Mouse (Mus musculus) limb, embryonic 13.5 days (tissue): Measurements from ENCODE around the gene Mgp. TPM values are rescaled to one million over a fixed set of nuclear protein-coding genes. Genes with fewer than 3 reads are reported as not detected.
"Not testable (repeated sequence)": the region's sequence is repeated elsewhere in the genome, so short reads cannot be mapped to it uniquely, and the experiment has no call there.

Experiments
- ATAC-seq: fragments of 200-750 bp; cut with Nextera tagmentation; 2 replicates; pipeline ENCODE4 v1.8.0; 2017; ENCODE audit warnings: low read depth, moderate number of reproducible peaks, moderate TSS enrichment; ENCODE audit not compliant: low FRiP score
- H3K27ac ChIP-seq: fragments of 300-500 bp; sonication (generic); 2 replicates; pipeline ENCODE4 v1.5.1; 2015; ENCODE audit warnings: inconsistent platforms, mild to moderate bottlenecking, moderate library complexity
- H3K27me3 ChIP-seq: fragments of 300-500 bp; sonication (generic); 2 replicates; pipeline ENCODE4 v1.6.1; 2015; ENCODE audit warnings: mild to moderate bottlenecking, inconsistent platforms
- H3K36me3 ChIP-seq: fragments of 300-500 bp; sonication (generic); 2 replicates; pipeline ENCODE4 v1.6.1; 2015; ENCODE audit warnings: inconsistent platforms, mild to moderate bottlenecking, moderate library complexity
- H3K4me1 ChIP-seq: fragments of 300-500 bp; sonication (generic); 2 replicates; pipeline ENCODE4 v1.6.1; 2015; ENCODE audit warnings: inconsistent platforms
- H3K4me2 ChIP-seq: fragments of 300-500 bp; sonication (generic); replicated peaks from 2 replicates; pipeline ENCODE4 v1.6.1; 2015; ENCODE audit warnings: inconsistent platforms, mild to moderate bottlenecking, moderate library complexity
- H3K4me3 ChIP-seq: fragments of 300-500 bp; sonication (generic); 2 replicates; pipeline ENCODE4 v1.5.1; 2015; ENCODE audit warnings: moderate library complexity, mild to moderate bottlenecking, inconsistent platforms
- H3K9ac ChIP-seq: fragments of 300-500 bp; sonication (generic); 2 replicates; pipeline ENCODE4 v1.6.1; 2015; ENCODE audit warnings: mild to moderate bottlenecking, inconsistent platforms
- H3K9me3 ChIP-seq: fragments of 300-500 bp; sonication (generic); 2 replicates; pipeline ENCODE4 v1.6.1; 2016; ENCODE audit warnings: inconsistent platforms
- WGBS: fragments of 180-500 bp; shearing (Covaris S2); methylation state at CpG from one replicate; pipeline ENCODE4 v1.1.7; 2015; 5-methylcytosine and 5-hydroxymethylcytosine counted together
- polyA plus RNA-seq: library from polyadenylated mRNA; unstranded; fragments of >200 nt; fragmentation: Nextera tagmentation; extraction: Ambion mirVana; gene quantifications from 2 replicates; pipeline ENCODE4 v1.2.1, GENCODE M21; 2015

Gene Mgp
- polyA plus RNA-seq, 1 experiment from 2014 or later: 183 TPM

DNA sequence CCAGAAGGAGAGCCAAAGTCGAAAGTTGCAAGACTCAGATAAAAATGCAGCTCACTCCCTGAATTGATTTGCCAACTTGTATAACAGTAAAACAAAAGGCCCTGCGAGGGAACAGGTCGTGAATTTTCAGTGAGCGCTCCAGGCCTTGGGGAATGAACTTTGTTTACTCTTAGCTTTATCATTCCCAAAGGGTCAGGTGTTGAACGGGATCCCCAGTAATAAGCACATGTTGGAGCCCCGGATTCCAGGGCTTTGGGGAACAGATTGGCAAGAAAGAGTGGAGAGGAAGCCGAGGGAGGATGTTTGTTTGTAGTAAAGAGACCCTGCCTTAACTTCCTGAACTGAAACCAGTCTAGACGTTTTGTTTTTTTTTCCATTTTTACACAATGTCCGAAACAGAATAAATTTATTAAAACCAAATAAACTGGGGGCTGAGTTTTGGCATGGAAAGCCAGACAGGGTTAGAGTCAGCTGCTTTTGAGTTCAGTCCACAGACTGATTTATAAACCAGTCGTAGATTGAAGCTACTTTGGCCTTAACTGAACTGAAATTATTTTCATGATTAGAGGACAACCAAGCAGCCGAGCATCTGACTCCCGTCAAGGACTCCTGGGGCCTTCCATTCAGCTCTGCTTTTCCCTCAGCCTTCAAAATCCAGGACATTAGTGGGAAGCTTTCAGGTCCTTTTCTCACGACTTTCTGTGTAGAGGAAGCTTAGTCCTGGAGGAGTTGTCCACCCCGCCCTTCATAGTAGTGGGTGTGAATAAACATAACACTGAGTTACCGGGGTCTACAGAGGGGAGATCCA, 19.1 kb upstream of the Mgp start:
- Histone ChIP-seq H3K27me3 (no peaks in the 10 kb centered on the region), H3K9me3 (no peaks in the 10 kb centered on the region), H3K27ac (peak overlapping the region; percentile 53; the same call in 1 of the 2 replicates), H3K4me1 (peaks cover 28% of the 10 kb centered on the region), H3K36me3 (no peaks in the 10 kb centered on the region), H3K4me3 (no peak overlapping the region), H3K9ac (no peak overlapping the region), H3K4me2 (no peak overlapping the region)
- ATAC-seq: no peak
- 44% methylated on average over 15 of the region's 15 CpGs for WGBS

GRCm38 (mm10) chr6:136892002-136892401, 16.4 kb upstream of the Mgp start:
- 82% methylated on average over 2 of the region's 2 CpGs for WGBS
- H3K4me1 ChIP-seq: peaks cover 27% of the 10 kb centered on the region
- no peak overlapping the region for H3K4me2 ChIP-seq
- H3K27ac ChIP-seq: no peak overlapping the region
- H3K9me3 ChIP-seq: no peaks in the 10 kb centered on the region
- no peaks in the 10 kb centered on the region for H3K27me3 ChIP-seq
- no peak overlapping the region for H3K9ac ChIP-seq
- no peaks in the 10 kb centered on the region for H3K36me3 ChIP-seq
- no peak overlapping the region for H3K4me3 ChIP-seq
- ATAC-seq: no peak

DNA sequence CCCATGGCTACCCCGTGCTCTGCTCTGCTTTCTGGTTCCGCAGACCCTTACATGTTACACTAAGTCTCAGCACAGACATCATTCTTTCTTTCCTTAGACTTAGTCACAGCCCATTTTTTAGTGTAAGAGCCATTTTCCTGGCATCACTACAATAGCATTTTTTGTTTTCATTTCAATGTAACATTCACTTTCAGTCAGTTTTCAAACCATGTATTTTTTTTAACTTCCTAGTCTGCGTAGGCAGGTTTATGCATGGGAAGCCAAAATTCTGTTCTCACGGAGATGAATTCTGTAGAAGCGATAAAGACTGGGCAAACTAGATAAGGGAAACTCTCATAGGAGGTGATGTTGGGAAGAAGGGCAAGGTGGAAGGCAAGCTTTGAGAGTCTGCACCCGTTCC, 13.9 kb upstream of the Mgp start:
- Histone ChIP-seq H3K36me3 (no peaks in the 10 kb centered on the region), H3K4me1 (peaks cover 18% of the 10 kb centered on the region), H3K9ac (no peak overlapping the region), H3K4me3 (no peak overlapping the region), H3K4me2 (no peak overlapping the region), H3K27ac (no peak overlapping the region), H3K27me3 (no peaks in the 10 kb centered on the region), H3K9me3 (no peaks in the 10 kb centered on the region)
- 91% methylated on average over 6 of the region's 6 CpGs for WGBS
- ATAC-seq: no peak

DNA sequence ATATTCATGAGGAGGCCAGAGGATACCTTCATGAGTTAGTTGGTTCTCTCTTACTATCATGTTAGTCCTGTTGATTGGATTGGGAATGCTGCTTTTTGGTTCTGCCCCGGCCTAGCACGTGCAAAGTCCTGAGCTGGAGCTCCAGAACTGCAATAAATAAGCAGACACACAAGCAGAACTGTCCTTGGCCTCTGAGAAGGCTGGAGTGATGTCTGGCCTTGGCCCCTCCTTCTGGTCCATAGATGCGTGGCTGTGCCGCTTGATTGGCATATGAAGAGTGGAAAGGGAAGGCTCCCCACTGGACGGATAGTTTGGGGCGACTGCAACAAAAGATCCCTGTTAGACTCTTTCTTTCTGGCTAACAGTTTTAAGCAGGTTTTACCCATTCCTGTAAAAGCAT, 13.4 kb upstream of the Mgp start:
- ATAC-seq: no peak
- Histone ChIP-seq H3K27me3 (no peaks in the 10 kb centered on the region), H3K27ac (no peak overlapping the region), H3K9ac (no peak overlapping the region), H3K36me3 (no peaks in the 10 kb centered on the region), H3K4me1 (peaks cover 14% of the 10 kb centered on the region), H3K9me3 (no peaks in the 10 kb centered on the region), H3K4me3 (no peak overlapping the region), H3K4me2 (no peak overlapping the region)
- WGBS: 90% methylated on average over 6 of the region's 6 CpGs

DNA sequence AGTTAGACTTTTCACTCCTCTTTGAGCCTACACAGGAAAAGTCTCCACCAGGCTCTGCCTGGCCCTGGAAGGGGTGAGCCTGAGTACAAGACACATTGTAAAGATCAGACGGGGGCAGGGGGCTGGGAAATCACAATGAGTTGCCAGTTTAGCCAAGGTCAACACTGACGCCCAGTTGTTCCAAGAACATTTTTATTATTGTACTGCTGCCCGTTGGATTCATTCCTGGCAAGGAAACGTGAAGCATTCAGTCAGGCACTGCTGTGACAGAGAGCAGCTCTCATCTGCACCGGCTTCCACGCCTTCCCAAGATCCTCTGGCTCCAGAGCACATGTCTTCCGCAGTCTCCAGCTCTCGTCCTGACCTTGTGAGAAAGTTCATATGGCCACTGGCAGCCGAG, 12.2 kb upstream of the Mgp start:
- H3K4me2 ChIP-seq: no peak overlapping the region
- ATAC-seq: no peak
- H3K36me3 ChIP-seq: no peaks in the 10 kb centered on the region
- H3K4me3 ChIP-seq: no peak overlapping the region
- H3K27ac ChIP-seq: no peak overlapping the region
- 59% methylated on average over 9 of the region's 9 CpGs for WGBS
- H3K4me1 ChIP-seq: peaks cover 12% of the 10 kb centered on the region; the same call in 1 of the 2 replicates
- no peaks in the 10 kb centered on the region for H3K27me3 ChIP-seq
- no peak overlapping the region for H3K9ac ChIP-seq
- H3K9me3 ChIP-seq: no peaks in the 10 kb centered on the region

GRCm38 (mm10) chr6:136884766-136885165, 9.1 kb upstream of the Mgp start:
- not testable (repeated sequence) for H3K36me3 ChIP-seq, H3K27me3 ChIP-seq, H3K4me2 ChIP-seq, H3K27ac ChIP-seq, H3K9ac ChIP-seq, H3K9me3 ChIP-seq, ATAC-seq, H3K4me3 ChIP-seq
- H3K4me1 ChIP-seq: peaks cover 26% of the 10 kb centered on the region
- WGBS: 52% methylated on average over 1 of the region's 1 CpGs

DNA sequence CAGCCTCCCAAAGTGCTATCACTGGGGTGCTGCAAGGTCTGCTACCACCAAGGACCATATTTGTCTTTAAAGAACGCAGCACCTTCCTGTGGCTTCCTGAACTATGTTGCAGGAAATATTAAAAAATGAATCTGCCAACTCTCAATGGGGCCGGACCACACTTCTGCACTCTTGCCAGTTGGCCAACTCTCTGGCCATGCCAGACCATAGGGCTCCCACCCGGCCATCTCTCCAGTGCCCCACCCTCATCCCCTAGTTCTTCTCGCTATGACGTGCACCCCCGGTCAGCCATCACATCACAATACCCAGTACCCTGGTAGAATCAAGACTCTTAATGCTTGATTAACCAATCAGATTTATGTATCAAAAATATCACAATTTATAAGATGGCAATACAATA, 8.3 kb upstream of the Mgp start:
- peaks cover 26% of the 10 kb centered on the region for H3K4me1 ChIP-seq
- H3K9me3 ChIP-seq: no peaks in the 10 kb centered on the region
- H3K4me2 ChIP-seq: no peak overlapping the region
- H3K9ac ChIP-seq: no peak overlapping the region
- H3K36me3 ChIP-seq: no peaks in the 10 kb centered on the region
- H3K27me3 ChIP-seq: no peaks in the 10 kb centered on the region
- no peak for ATAC-seq
- no peak overlapping the region for H3K4me3 ChIP-seq
- 94% methylated on average over 6 of the region's 6 CpGs for WGBS
- no peak overlapping the region for H3K27ac ChIP-seq

- H3K27ac ChIP-seq: no peak overlapping the region
- WGBS: 90% methylated on average over 3 of the region's 3 CpGs
These were observed 7.8 kb upstream of the Mgp start for GRCm38 (mm10) chr6:136883431-136883915.

DNA sequence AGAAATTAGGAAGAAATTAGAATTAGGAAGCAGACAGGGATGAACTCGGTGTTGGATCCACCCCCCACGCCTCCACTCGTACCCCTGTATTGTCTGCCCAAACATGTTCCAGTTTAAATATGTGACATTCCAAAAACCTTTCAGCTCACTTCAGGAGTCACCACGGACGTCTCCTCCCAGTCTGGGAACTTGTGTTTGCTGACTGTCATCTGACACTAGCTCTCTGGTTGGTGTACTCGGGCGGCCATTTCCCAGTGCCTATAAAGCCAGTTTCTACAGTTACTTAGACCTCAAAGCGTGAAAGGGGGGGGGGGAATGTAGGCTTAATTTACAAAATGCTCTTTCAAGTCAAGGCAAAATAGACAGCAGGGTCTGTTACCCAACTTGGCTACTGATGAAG, 6.1 kb upstream of the Mgp start:
- peak; percentile 32; the same call in 1 of the 2 replicates for ATAC-seq
- Histone ChIP-seq H3K4me1 (peaks cover 20% of the 10 kb centered on the region; the same call in 1 of the 2 replicates), H3K4me2 (no peak overlapping the region), H3K27me3 (no peaks in the 10 kb centered on the region), H3K9ac (no peak overlapping the region), H3K36me3 (no peaks in the 10 kb centered on the region), H3K27ac (no peak overlapping the region), H3K4me3 (no peak overlapping the region), H3K9me3 (no peaks in the 10 kb centered on the region)
- 48% methylated on average over 8 of the region's 8 CpGs for WGBS

More at GRCm38 (mm10) chr6:136883431-136883915, 7.8 kb upstream of the Mgp start:
- Histone ChIP-seq H3K4me2 (no peak overlapping the region), H3K4me3 (no peak overlapping the region), H3K9me3 (no peaks in the 10 kb centered on the region), H3K27me3 (no peaks in the 10 kb centered on the region), H3K9ac (no peak overlapping the region), H3K4me1 (peaks cover 26% of the 10 kb centered on the region), H3K36me3 (no peaks in the 10 kb centered on the region)
- no peak for ATAC-seq

- H3K9me3 ChIP-seq: no peaks in the 10 kb centered on the region
- H3K27me3 ChIP-seq: no peaks in the 10 kb centered on the region
- peak overlapping the region; percentile 57 for H3K4me2 ChIP-seq
- H3K9ac ChIP-seq: peak overlapping the region; percentile 48
- ATAC-seq: 0 out of 2 replicates have a peak, but pooled peaks have one; percentile 21
- H3K27ac ChIP-seq: peak overlapping the region; percentile 64; the same call in 1 of the 2 replicates
- H3K4me3 ChIP-seq: peak overlapping the region; percentile 46
- 0 out of 2 replicates have a peak, but pooled peaks cover 5% of the 10 kb centered on the region for H3K36me3 ChIP-seq
- H3K4me1 ChIP-seq: peaks cover 32% of the 10 kb centered on the region
- WGBS: 14% methylated on average over 8 of the region's 8 CpGs
These were observed 1.0 kb downstream of the Mgp start for GRCm38 (mm10) chr6:136874599-136874998.

DNA sequence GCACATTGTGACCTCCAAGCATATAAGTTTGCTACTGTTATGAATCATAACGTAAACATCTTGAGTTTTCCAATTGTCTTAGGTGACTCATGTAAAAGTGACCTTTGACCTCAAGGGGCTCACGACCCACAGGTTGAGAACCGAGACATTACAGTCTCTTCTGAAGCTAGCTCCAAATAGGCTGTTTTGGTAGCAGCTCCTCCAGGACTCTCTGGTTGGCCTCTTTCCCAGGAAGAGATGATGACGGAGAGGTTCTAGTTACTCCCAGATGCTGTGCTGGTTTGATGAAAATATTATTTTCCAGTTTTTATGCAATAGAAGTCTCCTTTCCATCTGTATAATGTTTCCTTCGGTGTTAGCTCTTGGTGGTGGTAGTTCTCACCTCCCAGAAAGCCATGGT, 6.7 kb downstream of the Mgp start:
- H3K27me3 ChIP-seq: no peaks in the 10 kb centered on the region
- 65% methylated on average over 5 of the region's 5 CpGs for WGBS
- no peak overlapping the region for H3K27ac ChIP-seq
- no peaks in the 10 kb centered on the region for H3K9me3 ChIP-seq
- H3K9ac ChIP-seq: no peak overlapping the region
- H3K36me3 ChIP-seq: 0 out of 2 replicates have a peak, but pooled peaks cover 5% of the 10 kb centered on the region
- no peak for ATAC-seq
- peaks cover 44% of the 10 kb centered on the region for H3K4me1 ChIP-seq
- H3K4me2 ChIP-seq: no peak overlapping the region
- no peak overlapping the region for H3K4me3 ChIP-seq

GRCm38 (mm10) chr6:136866150-136866549, 9.5 kb downstream of the Mgp start:
- peaks cover 32% of the 10 kb centered on the region for H3K4me1 ChIP-seq
- H3K36me3 ChIP-seq: no peaks in the 10 kb centered on the region
- H3K4me2 ChIP-seq: no peak overlapping the region
- no peak overlapping the region for H3K4me3 ChIP-seq
- H3K9me3 ChIP-seq: no peaks in the 10 kb centered on the region
- H3K9ac ChIP-seq: no peak overlapping the region
- H3K27me3 ChIP-seq: no peaks in the 10 kb centered on the region
- H3K27ac ChIP-seq: no peak overlapping the region
- ATAC-seq: no peak
- 73% methylated on average over 4 of the region's 4 CpGs for WGBS
